Mouse (Mus musculus) adrenal gland, adult 2 months (tissue): ENCODE measurements at regions not wholly inside any gene's neighbourhood (a gene's known extent, or its start where the extent isn't known, plus 50 kb on each side); places are given as distances from the start of the nearest gene placed in this dataset.

Experiments used
- DNase-seq: peaks from one replicate; pipeline ENCODE4 v3.0.0; 2021

DNA sequence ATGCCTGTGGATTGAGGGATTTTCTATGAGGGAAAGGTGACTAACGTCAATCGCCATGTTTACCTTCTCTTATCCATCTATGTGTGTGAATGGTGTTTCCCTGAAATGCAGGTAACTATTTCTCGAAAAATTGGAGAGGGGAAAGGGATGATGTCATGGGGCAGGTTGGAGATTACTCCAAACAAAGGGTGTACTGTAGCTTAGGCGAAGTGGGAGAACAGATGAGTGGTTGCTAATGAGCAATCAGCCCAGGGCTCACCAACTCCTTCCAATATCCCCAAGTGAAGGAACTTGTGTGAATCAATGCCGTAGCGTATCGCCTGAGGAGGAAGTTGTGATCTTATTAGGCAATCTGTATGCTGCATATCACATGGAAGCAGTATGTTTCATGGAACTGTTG is 133.2 kb downstream of the Klf5 start:
- no peak for DNase-seq

- no peak for DNase-seq
These were observed 136.2 kb downstream of the Klf5 start for GRCm38 (mm10) chr14:99434645-99435044.

DNA sequence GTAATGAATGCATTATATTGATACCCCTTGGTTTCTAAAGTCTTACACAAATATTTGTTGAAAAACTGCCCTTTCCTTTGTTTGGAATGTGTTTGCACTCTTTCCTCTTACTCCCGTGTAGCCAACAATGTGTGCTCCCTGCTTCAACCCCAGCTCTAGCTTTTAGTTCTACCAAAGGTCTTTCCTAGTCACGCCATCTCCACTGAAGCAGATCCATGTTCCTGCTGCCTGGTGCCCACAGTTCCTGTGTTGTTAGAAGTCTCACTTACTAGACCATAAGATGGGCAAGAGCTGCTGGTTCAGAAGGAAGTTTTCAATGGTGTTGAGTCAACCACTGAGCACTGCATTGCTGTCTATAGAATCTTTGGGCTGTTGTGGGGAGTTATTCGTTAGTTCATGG is 137.0 kb downstream of the Klf5 start:
- no peak for DNase-seq

DNA sequence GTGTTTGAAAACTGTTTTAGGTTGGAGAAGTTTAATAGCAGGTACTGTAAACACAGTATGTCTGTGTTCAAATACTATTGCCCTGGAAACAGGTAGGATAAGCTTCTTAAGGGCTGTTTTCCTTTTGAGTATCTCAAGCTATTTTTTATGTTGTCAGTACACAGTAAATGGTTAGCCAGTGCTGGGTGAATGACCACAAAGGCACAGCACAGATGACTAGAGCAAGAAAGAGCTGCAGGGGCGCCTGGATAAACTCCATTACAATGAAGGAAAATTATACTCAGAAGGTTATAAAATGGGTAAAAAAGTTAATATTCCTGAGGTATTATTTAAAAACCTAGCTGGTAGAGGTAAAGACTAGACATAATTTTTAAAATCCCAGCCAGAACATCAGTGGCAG is 137.6 kb downstream of the Klf5 start:
- no peak for DNase-seq

- peak; percentile 8 for DNase-seq
These were observed 150.6 kb downstream of the Klf5 start for GRCm38 (mm10) chr14:99449112-99449511.

DNA sequence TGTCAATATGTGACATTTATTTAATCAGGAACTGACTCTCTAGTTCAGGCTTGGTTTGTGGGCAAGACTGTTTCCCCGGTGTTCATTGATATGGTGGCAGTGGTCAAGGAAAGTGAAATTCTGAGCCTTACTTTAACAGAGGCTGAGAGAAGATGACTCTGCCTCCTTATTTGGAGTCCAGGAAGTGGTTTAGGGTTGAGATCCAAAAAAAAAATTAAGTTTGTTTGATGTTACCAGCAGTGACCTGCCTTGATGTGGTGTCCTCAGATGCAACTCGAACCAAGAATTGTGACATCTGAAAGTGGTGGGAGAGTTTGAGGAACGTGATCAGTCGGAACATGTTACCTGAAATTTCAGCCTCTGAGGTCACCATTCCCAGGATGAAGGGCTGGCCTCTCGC is 151.4 kb downstream of the Klf5 start:
- DNase-seq, result no peak

GRCm38 (mm10) chr14:99451110-99451795 is 152.8 kb downstream of the Klf5 start:
- DNase-seq, result peak; percentile 83

- DNase-seq, result peak; percentile 38
These were observed 155.4 kb downstream of the Klf5 start for GRCm38 (mm10) chr14:99453916-99454315.

GRCm38 (mm10) chr14:99456555-99456954 is 158.1 kb downstream of the Klf5 start:
- DNase-seq, result no peak

- DNase-seq, result no peak
These were observed 159.1 kb downstream of the Klf5 start for GRCm38 (mm10) chr14:99457573-99457972.

GRCm38 (mm10) chr14:99472111-99472510 is 173.6 kb downstream of the Klf5 start:
- DNase-seq, result peak; percentile 54

- DNase-seq, result no peak
These were observed 176.8 kb downstream of the Klf5 start for GRCm38 (mm10) chr14:99475271-99475670.

- DNase-seq, result no peak
These were observed 182.0 kb downstream of the Klf5 start for GRCm38 (mm10) chr14:99480325-99481077.

DNA sequence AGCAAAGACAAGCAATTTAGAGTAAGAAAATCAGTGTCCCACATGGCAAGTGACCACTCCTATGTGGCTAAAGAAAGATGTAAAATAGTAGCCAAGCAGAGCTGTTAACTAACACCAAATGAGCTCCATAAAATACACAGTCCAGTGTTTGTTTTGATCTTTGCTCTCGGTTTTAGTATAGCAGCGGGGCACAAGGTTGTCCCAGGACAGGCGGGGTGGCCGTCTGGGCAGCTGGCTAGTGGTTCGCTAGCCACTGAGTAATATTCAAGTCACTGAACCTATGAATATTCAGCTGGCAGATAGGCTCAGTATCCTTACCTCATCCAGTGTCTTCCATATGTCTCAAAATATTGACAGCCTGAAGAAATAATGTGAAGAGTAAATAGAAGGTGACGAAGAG is 189.5 kb downstream of the Klf5 start:
- DNase-seq, result no peak

DNA sequence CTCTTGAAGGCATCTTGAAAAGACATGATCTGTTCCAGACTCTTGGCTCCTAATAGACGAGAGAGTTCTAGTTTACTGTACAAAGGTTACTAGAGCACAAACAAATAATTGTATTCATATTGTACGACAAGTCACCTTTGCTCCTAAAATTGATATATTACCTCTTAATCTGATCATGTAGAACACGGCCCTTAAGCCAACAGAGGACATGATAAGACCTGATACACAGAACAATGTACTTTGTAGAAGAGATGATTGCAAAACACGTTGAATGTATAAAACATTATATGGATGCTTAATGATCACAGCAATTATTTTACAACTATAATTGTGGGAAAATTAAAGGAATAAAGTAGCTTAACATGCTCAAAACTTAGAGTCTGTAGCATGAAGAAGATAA is 194.7 kb downstream of the Klf5 start:
- DNase-seq, result no peak

- DNase-seq, result no peak
These were observed 195.2 kb downstream of the Klf5 start for GRCm38 (mm10) chr14:99493659-99494058.

- no peak for DNase-seq
These were observed 201.2 kb downstream of the Klf5 start for GRCm38 (mm10) chr14:99499502-99500266.

DNA sequence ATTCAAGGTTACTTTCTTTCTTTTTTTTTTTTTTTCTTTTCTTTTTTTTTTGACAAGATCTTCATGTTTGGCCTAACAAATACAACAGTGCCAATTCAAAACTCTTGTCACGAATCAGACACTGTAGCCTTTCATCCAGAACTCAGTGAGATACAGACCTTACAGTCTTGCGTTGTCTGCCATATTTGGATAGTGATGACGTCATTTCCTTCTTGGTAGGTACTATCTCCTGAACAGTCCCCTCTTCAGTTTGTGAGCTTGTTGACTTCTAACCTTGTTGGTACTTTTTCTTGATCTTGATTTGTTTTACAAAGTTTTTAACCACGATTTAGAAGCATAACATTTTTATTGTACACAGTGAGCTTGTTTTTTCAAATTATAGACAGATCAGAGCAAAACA is 206.4 kb downstream of the Klf5 start:
- no peak for DNase-seq

GRCm38 (mm10) chr14:99509696-99510536 is 211.4 kb downstream of the Klf5 start:
- no peak for DNase-seq

- DNase-seq, result no peak
These were observed 217.0 kb downstream of the Klf5 start for GRCm38 (mm10) chr14:99515474-99515873.

- no peak for DNase-seq
These were observed 218.2 kb downstream of the Klf5 start for GRCm38 (mm10) chr14:99516703-99517102.

- no peak for DNase-seq
These were observed 221.9 kb downstream of the Klf5 start for GRCm38 (mm10) chr14:99520343-99520742.
